Mouse (Mus musculus) embryonic fibroblast, embryonic 13.5 days (primary cell): ENCODE measurements around the gene Rpl35a.

Source experiments
- CTCF ChIP-seq: IDR thresholded peaks from 2 replicates; pipeline ENCODE4 v1.5.1; 2011; ENCODE audit warnings: mild to moderate bottlenecking, control low read depth, low read length, moderate library complexity, borderline replicate concordance; ENCODE audit not compliant: insufficient read depth
- POLR2A ChIP-seq: IDR thresholded peaks from 2 replicates; pipeline ENCODE4 v1.6.1; 2011; ENCODE audit warnings: low read depth, mild to moderate bottlenecking, control low read depth, low read length, moderate library complexity

- TF ChIP-seq POLR2A: no peak
- no peak for TF ChIP-seq CTCF
These were observed 13.6 kb upstream of the Rpl35a start for GRCm38 (mm10) chr16:33042682-33043081.
